Mouse (Mus musculus) right cerebral cortex, adult 18-20 months (tissue): ENCODE measurements around the gene Tent4b.

Experiments used
- DNase-seq: peaks from one replicate; pipeline ENCODE4 v3.0.0; 2022; ENCODE audit warnings: mixed read lengths

The Tent4b gene

DNA sequence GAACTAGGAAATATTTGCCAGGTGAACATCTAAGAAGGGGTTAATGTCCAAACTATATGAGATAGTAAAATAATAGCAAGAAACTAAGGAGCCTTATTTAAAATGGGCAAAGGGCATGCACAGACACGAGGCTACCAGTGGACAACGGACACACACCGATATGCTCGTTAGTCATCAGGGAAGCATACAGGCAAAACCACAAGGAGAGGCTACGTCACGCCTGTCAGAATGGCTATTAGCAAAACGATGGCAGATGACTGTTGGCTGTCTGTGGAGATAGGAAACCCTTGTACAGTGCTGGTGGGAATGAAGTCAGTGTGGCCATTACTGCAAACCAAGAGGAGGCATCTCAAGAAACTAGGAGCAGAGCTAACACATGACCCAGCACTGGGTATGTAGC is 81.9 kb downstream of the Tent4b start:
- no peak for DNase-seq

DNA sequence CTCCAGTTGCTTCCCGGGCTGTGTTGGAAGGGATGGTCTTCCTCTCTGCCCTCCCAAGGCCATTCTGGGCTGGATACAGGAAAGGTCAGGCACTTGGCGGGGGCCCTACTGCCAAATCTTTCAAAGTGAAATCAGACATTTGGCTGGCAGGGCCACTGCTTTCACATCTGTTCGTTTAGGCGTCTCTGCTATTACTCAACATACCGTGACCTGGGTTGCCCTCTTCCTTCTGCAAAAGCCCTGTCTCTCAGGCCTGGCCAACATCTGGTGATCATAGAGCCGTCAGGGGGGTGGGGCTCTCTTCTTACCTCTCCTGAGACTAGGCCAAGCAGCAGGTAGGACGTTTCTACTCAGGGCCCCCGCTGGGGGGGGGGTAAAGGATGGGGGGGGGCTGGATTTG is 83.7 kb downstream of the Tent4b start:
- DNase-seq = no peak

DNA sequence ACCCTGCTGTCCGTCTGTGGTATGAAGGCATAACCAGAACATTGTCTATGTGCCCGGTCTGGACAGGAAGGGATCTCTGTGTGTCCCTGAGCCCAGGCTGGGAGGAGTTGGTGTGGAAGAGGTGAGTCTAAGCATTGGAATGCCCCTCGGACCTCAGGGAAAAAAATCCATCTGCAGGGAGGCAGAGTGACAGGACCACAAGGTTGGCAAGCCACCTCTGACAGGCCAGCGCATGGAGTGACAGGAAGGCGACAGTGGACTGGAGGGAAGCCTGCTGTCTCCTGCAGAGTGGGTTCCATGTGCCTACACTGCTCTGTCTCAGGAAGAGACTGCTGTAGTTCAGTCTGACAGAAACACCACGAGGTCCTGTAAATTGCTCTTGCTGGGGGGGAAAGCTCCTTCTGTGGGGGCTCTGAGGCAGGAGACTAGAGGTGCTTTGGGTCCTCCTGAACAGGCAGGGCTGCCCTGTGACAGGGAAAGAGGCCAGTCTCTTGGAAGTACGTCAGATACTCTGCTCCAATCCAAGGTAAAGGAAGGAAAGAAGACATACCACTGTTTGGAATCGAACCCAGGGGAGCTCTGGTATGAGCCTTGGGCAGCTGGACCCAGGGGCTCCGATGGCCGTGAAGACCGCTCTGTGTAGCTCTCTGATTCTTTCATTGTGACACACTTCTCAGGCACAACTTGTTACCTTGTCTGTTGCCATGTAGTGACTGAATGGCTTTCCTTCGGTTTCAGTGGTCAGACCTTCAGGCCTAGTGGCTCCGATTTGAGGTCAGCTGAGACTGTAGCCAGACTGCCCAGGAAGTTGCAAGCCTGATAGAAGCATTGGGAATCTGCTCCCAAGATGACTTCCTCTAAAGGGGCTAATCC is 84.5 kb downstream of the Tent4b start:
- no peak for DNase-seq

DNA sequence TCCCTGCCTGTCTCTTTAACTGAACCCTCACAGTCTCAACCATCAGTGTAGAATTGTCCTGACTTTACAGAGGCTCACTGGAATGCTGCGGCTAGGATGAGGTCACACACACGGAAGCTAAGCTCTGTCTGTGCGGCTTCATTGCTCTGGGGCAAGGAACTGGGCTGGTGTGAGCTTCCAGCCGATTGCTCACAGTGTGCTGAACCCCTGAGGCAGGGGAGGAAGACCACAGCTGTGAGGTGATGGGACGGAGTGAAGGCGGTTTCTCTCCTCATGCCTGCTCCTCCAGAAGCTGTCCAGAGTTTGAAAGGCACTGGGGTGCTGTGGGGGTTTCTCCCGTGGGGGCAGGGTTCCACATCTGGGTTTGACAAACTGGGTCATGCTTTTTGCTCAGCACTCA is 85.7 kb downstream of the Tent4b start:
- DNase-seq = no peak

DNA sequence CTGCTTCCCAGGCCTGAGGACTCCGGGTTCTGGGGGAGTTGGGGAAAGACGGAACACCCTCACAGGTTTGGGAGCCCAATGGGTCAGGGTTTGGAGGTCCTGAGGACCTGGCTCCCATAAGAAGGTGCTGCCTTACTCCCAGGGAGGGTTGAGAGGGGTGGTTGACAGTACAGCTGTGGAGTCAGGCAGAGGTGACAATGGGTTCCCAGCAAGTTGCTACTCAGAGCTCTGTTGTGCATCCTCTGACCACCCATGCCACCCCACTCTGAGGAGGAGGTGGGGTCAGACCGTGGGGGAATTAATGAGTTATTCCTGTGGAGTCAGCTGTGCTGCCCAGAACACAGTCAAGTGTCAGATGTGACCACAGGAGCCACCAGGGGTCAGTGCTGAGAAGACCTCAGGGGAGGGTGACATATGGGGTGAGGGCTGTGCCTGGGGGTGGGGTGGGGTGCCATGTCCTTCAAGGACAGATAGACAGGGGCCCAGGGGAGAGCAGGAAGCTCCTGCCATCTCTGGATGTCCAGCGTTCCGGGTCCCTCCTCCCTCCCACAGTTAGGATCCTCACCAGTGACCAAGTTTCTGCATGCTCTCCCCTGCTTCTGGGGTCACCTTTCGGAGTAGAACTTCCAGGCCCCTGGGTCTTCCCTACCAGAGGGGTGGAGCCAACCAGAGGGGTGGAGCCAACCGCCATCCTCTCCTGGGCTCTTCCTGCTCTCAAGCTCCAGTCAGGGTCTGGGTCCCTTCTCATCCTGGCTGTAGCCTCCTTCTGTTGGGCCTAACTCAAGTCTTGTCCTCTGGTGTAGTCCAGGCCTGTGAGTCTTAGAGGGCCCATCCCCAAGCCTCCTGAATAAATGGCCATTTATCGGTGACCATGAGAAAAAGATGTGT is 86.7 kb downstream of the Tent4b start:
- DNase-seq = no peak

DNA sequence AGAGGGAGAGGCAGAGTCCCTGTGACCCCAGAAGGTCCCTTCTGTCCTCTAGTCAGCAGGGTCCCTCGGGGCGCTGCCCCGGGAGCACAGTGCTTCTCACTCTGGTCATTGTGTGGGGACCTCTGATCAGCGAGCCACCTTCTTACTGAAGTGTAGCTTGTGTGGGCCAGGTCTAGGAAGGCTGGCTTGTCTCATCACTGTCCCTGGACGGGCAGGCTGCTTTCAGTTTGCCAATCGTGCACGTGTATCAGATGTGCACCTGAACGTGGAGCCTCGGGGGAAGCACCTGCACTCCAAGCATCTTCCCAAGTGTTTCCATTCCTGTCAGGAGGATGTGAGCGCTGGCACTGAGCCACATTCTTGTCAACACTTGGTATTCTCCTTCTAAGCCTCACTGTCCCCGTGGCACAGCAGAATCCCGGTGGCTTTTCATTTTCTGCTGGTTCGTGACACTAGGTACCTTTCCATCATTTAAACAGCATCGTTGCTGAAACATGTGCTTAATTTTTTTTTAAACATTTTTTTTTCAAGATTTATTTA is 87.5 kb downstream of the Tent4b start:
- no peak for DNase-seq

DNA sequence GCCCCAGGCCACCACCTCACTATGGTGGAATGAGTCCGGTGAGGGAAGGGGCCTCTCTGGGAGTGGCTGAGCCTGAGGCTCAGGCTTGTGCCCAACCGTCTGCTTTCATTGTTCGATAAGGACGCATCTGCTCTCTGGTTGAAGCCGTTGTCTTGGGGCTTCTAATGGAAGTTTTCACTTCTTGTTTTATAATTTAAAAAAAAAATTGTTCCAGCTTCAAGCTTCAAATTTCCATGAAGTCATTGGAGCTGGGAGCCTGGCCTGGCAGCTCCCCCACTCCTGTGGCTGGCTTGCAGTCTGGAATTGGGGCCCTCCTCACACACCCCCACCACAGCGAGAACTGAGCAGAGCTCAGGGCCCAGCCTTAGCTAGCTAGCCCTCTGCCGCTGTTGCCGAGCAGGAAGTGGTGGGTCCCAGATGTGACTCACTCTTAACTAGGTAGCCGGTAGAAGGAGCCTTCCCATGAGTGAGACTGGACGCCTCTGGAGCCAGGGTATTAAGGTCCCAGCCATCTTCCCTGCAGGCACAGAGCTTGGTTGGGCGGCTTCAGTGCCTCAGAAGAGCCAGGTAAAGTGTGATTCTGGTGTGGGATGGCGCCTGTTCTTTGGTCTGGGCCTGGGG is 89.7 kb downstream of the Tent4b start:
- DNase-seq = no peak

DNA sequence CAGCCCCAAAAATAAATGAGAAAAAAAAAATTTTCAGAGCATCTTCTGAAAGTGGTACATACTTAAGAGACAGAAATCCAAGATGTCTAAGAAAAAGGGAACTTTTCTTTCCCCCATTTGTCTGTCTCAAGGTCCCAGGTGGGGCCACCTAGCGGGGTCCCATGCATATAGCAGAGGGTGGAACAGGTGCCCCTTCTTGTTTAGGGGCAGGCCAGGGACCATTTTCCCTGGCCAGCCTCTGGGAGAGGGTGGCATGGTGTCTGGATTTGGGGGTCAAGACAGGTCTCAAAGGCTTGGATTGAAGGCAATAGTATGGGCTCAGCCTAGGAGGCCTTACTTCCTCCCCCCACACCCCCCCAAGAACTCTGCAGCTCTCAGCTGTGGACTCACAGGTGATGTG is 90.9 kb downstream of the Tent4b start:
- no peak for DNase-seq

DNA sequence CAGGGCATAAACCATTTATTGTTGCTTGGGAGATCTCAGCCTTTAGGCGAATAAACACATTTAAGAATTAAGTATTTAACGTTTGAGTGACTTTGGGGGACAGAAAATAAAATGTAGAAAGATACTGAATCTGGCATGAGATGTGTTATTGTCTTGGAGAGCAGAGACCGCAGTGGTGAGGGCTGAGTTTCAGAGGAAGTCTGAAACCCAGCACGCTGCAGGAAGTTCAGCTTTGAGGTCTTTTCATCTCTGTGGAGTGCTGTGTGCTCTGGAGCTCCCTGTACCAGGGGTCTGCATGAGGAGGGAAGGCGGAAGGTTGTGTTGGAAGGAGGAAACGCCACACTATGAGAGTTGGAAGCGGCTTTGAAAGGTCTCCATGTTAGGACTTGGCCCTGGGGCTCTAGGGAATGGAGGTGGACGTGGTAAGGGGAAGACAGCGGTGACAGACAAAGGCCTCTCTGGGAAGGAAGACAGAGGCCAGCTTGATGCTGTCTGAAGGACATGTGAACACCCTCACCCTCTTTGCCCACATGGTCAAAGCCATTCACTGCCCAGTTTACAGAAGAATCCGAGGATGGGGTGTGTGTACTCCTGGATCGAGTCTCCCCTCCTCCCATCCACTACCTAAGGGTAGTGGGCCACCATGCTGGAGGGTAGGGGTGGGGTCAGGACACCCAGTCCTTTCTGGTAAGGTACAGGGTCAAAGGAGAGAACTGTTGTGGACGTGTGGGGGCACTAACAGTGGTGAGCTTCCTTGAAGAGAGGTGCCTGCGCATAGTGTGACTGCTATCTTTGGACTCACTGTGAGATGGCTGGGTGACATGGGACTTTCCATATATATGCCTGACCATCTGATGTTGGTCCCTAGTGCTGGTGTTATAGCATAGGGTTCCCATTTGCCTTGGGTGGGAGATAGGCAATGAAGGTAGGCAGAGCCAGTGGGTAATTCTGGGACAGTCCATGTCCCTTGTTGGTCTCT is 91.6 kb downstream of the Tent4b start:
- no peak for DNase-seq

DNA sequence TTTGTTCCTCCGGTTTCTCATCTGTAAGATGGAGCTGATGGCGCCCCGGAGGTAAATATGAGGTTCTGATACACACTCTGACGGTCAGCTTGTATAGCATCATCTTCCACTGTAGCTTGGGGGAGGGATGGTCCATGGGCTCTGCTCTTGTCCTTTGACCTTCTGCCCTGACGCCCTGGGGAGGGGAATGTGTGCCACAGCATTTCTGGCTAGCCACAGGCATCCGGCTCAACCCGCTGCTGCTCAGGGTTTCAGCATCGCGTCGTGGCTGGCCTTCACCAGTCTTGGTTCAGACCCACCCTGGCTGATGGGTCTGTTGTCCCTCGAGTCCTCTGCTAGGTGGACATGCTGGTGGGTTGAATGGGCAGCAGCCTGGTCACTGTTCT is 92.3 kb downstream of the Tent4b start:
- DNase-seq = no peak

DNA sequence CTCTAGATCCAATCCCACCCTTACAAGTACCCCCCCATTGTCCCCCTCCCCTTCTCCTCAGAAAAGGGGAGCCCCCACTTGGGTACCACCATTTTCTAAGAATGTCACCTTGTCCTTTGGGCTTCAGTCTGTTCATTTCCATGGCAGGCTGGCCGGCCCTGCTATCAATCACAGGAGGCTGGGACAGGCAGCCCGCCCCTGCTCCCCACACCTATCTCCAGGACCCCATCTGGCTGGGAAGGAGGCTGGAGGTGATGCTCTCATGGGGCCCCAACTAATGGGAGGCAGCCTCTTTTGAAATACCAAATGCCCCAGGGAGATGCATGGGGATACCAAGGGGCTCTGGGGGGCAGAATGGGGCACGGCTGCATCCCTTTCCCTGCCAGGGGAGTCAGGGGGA is 93.9 kb downstream of the Tent4b start:
- no peak for DNase-seq

DNA sequence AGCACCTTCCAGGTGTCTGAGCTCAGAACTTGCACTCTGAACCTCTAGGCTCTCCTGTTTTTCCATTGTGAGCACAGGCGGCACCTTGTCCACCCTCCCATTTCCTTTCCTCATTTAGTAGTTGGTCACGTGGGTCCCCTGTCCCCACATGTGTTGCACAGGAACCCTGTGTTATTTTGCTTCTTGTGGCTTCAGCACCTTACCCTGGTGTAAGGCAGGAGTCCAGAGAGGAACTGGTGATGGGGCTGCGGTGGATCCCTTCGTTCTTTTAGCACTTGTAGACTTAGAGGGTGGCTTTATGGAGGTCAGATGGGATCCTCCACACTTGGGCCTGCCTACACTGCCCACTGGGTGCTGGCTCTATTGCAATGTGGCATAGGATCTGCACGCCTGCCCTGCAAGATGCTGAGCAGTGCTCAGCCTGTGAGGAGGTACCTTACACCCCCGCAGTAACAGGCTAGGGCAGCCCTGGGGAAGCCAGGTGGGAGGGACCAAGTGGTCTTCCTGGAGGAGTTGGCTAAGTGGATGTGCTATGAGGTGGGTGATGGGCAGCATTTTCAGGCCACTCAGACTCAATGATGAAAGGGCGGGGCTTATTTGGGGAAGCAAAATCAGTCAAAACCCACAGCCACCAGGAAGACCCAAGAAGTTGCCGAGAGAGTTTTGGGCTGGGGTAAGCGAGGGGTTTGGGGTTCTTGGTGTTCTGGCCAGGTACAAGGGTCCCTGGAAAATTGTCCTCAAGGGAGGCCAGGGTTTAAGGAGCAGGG is 94.8 kb downstream of the Tent4b start:
- no peak for DNase-seq

DNA sequence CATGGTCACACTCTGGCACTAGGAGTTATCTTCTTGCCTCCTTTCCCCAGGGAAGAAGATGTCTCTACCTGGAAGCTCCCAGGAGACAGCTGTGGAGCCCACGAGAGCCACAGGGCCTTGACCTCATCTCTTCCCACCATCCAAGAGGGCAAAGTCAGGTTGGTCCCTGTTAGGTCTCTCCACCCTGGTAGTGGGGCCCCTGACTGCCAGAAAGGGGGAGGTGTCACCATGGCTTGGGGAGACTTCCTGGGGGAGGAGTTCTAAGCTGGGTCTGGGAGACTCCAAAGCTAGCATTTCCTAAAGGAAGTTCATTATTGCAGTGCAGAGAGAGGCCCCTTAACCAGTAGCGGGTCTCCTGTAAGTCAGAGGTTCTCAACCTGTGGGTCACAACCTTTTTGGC is 96.0 kb downstream of the Tent4b start:
- no peak for DNase-seq

DNA sequence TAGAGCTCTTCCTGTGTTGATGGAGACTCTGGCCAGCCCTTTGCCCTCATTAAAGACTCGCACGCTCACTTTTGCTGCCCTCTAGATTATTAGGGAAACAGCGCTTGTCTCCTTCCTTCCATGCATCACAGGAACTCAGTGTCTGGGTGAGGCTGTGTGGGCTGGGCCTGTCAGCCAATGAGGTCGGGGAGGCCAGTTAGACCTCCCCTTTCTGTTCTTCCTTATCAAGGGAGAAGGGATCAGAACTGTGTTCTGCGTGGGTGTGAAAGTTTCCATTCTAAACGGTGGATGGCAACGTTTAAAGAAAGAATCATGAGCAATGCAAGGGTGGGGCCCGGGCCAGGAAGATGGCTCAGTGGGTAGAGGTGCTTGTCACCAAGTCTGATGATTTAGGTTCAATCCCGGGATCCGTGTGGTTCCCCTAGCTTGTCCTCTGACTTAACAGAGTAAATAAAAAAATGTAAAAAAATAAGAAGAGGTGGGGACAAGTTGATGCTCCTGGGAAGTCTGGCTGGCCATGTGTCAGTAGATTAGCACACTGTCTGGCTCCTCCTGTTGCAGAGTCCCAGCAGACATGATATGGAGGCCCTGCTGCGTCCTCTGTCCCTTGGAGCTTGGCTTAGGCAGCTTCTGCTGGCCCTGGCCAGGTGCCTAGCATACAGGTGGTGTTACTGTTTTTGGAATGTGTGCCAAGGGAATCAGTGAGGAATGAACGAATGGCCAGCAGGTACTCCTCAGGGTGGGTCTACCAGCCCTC is 99.1 kb downstream of the Tent4b start:
- DNase-seq = no peak

DNA sequence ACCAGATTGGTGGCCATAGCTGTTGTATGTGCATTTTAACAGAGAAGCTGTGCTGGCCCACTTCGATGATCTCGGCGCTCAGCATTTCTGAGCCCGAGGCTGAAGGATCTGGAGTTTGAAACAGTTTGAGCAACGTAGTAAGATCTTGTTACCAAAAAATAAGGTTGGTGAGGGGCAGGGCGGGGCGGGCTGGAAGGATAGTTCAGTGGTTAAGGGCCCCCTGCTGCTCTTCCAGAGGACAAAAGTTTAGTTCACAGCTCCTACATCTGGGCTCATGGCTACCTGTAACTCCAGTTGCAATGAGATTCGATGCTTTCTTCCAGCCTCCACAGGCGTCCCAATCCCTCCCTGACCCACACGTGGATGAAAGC is 99.7 kb downstream of the Tent4b start:
- DNase-seq = no peak

DNA sequence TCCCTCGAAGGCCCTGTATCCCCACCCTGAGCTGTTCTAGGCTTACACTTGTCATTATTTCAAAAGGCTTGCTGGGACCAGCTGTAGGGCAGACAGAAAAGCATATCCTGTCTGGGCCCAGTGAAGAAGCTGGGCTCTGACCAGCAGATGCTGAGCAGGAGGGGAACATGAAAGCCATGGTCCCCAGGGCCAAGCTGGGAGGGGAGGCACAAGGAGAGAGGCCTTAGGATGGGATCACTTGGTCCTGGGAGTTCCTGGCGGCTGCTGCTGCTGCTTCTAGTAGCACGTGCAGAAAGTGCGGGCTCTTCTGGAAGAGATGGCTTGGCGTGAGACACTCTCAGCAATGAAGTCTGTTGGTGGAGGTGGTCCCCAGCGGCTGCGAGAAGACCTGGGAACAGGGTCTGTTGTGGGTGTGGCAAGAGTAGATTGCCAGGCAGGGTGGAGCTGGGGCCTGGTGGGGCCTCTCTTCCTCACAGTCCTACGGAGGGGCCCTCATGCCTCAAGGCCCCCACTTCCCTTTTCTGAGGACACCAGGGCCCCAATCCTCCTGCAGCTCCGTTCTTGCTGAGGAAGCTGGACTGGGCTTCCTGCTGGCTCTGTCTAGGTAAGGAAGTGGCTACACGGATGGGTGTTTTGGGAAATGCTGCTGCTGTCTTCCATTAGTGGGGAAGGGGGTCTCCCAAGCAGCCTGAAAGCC is 101.0 kb downstream of the Tent4b start:
- DNase-seq = no peak

DNA sequence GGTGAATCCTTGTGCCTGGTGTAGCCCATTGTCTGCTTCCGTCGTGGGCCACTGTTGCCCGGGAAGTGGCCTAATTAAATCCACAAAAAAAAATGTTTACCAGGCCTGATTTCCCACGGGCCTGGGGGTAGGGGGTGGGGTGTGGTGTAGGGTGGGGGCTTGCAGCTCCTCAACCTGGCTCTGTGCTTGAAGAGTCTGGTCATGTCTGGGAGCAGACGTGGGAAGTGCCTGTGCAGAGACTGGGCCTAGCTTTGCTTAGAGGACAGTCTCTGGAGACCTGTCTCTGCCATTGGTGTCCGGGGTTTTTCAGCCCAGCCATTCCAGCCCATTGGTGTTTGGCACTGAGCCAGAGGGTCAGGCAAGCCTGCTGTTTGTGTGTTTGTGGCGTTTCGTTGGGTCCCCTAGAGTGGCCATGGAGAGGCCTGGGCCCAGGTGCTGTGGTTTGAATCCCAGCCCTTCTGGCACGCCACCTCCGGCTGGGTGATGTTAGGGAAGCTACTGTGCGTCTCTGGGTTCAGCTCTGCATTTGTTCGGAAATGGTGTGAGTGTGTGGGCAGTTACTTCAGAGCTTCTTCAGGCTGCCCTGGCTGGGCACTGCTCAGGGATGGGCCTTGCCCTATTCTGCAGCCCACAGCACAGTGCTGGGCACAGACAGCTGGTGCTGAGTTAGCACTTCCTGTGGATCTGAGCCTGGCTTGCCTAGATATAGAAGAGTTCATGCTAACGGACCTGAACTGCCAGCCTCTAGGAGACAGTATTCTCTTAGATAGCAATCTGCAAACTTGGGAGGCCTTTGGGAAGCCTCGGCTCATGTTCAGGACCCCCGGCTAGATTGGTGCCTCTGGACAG is 102.8 kb downstream of the Tent4b start:
- no peak for DNase-seq

DNA sequence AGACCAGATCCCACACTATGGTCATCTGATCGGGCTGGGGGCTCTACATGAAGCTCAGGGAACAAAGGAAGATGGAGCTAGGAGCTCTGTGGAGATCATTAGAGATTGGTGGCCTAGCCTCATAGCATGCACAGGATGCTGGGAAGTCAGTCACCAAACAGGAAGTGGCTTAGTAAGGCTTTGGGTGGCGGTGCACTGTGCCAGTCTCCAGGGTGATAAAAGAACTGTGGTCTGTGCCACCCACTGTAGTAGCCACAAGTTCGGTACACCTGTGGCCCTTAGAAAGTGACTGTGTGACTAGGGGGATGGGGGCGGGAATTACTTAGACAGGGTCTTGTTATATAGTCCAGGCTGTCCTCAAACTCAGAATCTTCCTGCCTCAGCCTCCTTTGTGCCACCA is 106.8 kb downstream of the Tent4b start:
- DNase-seq = no peak

DNA sequence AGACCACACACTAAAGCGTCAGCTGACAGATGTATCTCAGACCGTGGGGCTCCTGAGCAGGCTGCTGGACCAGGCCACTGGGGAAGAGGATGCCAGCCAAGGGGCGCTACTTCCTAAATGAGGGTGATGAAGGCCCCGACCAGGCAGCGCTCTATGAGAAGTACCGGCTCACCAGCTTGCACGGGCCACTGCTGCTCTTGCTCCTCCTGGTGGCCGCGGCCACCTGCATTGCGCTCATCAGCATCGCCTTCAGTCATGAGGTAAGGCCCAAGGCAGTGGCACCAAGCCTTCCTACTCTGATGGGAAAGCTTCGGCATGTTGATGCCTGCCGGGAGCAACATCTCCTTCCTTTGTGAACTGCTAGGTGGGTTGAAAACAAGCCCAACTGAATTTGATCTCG is 107.5 kb downstream of the Tent4b start:
- DNase-seq = no peak
